Comparison of ENCODE assay signal across 8 mouse cellular contexts in the genomic region with DNA sequence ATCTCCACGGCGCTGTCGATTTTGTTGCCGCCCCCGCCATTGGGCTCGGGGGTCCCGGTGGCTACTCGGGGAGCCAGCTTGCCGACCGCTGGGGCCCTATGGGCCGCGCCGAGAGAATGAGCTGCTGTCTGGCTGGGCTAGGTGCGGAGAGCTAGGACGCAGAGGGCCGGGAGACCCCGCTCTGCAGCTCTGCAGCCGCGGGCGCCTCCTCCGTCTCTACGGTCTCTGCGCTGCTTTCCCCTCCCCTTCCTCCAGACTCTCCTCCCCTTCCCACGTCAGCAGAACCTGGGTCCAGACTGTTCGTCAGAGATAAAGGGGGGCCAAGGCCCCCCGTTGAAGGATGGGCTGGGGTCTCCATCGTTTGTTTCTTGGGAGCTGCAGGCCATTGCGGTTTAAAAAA. TPM values are rescaled to one million over a fixed set of nuclear protein-coding genes. Genes with fewer than 3 reads are reported as not detected.
DNase-seq lines count a peak whose midpoint lies in the region; ATAC-seq lines count a peak whose summit lies in the region.

Gene Slc22a17 (minus strand): TSS at position 247 of the 400 bp plus-strand sequence.

- peak within 1 kb of the TSS; percentile 89 for H3K27ac ChIP-seq in embryonic facial prominence, embryonic 13.5 days
- H3K27ac ChIP-seq in limb, embryonic 10.5 days, result peak within 1 kb of the TSS; percentile 95
- peak within 1 kb of the TSS; percentile 95 for H3K27ac ChIP-seq in midbrain, embryonic 10.5 days (replicated peaks)

- peak; percentile 88 for ATAC-seq in embryonic facial prominence, embryonic 13.5 days (ENCODE audit: insufficient number of reproducible peaks, insufficient read depth, low FRiP score, low TSS enrichment, low read depth)

- no peaks in the 10 kb centered on the region for H3K27me3 ChIP-seq in embryonic facial prominence, embryonic 13.5 days
- 0 out of 2 replicates have a peak, but pooled peaks cover 5% of the 10 kb centered on the region for H3K27me3 ChIP-seq in limb, embryonic 10.5 days (ENCODE audit: low read depth, poor library complexity, severe bottlenecking)
- H3K27me3 ChIP-seq in midbrain, embryonic 10.5 days (ENCODE audit: low read depth, poor library complexity, severe bottlenecking), result no peaks in the 10 kb centered on the region

- DNase-seq in urinary bladder, postnatal 14 days (ENCODE audit: low spot score), result peak; percentile 79
- no peak for DNase-seq in urinary bladder, adult 18-20 months (ENCODE audit: low spot score in 2 of 2)
- peak; percentile 68 to 69 for DNase-seq in heart, adult 9 months (ENCODE audit: low spot score in 2 of 2)
- peak; percentile 35 to 61 for DNase-seq in kidney, adult 8-10 months
- DNase-seq in limb, embryonic 10.5 days (ENCODE audit: low spot score), result peak; percentile 82
- peak; percentile 84 for DNase-seq in midbrain, embryonic 10.5 days (ENCODE audit: low spot score)
- DNase-seq in skeletal muscle tissue, adult 2 months (ENCODE audit: low read depth, low spot score), result peak; percentile 40

- 0% methylated on average over 28 of the region's 28 CpGs for WGBS in embryonic facial prominence, embryonic 13.5 days
- under 1% methylated on average over 28 of the region's 28 CpGs for WGBS in limb, embryonic 10.5 days
- under 1% methylated on average over 28 of the region's 28 CpGs for WGBS in midbrain, embryonic 10.5 days

- H3K36me3 ChIP-seq in embryonic facial prominence, embryonic 13.5 days, result peaks cover 58% of the 10 kb centered on the region
- peaks cover 61% of the 10 kb centered on the region for H3K36me3 ChIP-seq in limb, embryonic 10.5 days
- H3K36me3 ChIP-seq in midbrain, embryonic 10.5 days, result peaks cover 63% of the 10 kb centered on the region

- peaks cover 35% of the 10 kb centered on the region for H3K4me1 ChIP-seq in embryonic facial prominence, embryonic 13.5 days
- H3K4me1 ChIP-seq in limb, embryonic 10.5 days, result peaks cover 26% of the 10 kb centered on the region
- peaks cover 36% of the 10 kb centered on the region for H3K4me1 ChIP-seq in midbrain, embryonic 10.5 days

- peak within 1 kb of the TSS; percentile 95 for H3K4me3 ChIP-seq in embryonic facial prominence, embryonic 13.5 days
- peak within 1 kb of the TSS; percentile 95 for H3K4me3 ChIP-seq in limb, embryonic 10.5 days
- peak within 1 kb of the TSS; percentile 91 for H3K4me3 ChIP-seq in midbrain, embryonic 10.5 days

- peak within 1 kb of the TSS; percentile 83 for H3K4me2 ChIP-seq in embryonic facial prominence, embryonic 13.5 days

- H3K9me3 ChIP-seq in embryonic facial prominence, embryonic 13.5 days, result no peaks in the 10 kb centered on the region
- no peaks in the 10 kb centered on the region for H3K9me3 ChIP-seq in limb, embryonic 10.5 days (replicated peaks)
- no peaks in the 10 kb centered on the region for H3K9me3 ChIP-seq in midbrain, embryonic 10.5 days (replicated peaks)

- peak within 1 kb of the TSS; percentile 98 for H3K9ac ChIP-seq in embryonic facial prominence, embryonic 13.5 days

RNA-seq across cellular contexts. Expression of gene Slc22a17, which starts in this region (rescaled TPM):
- polyA plus RNA-seq in embryonic facial prominence, embryonic 13.5 days (2015; fragmentation: Nextera tagmentation; extraction: Ambion mirVana), result 74.3 and 84.7 TPM in 2 replicates
- 31.2 and 52.7 TPM in 2 replicates for polyA plus RNA-seq in limb, embryonic 10.5 days (2016; fragmentation: Nextera tagmentation; extraction: Ambion mirVana)
- 42.0 and 52.0 TPM in 2 replicates for polyA plus RNA-seq in midbrain, embryonic 10.5 days (2016; fragmentation: Nextera tagmentation; extraction: Ambion mirVana)

Comparison
In these comparisons a context has a peak if more than half of its experiments do, and no peak if none do; other contexts are left out.
1. DNase-seq: peak in urinary bladder, postnatal 14 days (single experiment), heart, adult 9 months (2 of 2), kidney, adult 8-10 months (2 of 2), limb, embryonic 10.5 days (single experiment), midbrain, embryonic 10.5 days (single experiment) and skeletal muscle tissue, adult 2 months (single experiment); none in urinary bladder, adult 18-20 months (0 of 2).
2. Peak in every context shown above with its lines, with median percentiles within 50 percentile points of each other: H3K27ac ChIP-seq and H3K4me3 ChIP-seq.